In the genomic region with DNA sequence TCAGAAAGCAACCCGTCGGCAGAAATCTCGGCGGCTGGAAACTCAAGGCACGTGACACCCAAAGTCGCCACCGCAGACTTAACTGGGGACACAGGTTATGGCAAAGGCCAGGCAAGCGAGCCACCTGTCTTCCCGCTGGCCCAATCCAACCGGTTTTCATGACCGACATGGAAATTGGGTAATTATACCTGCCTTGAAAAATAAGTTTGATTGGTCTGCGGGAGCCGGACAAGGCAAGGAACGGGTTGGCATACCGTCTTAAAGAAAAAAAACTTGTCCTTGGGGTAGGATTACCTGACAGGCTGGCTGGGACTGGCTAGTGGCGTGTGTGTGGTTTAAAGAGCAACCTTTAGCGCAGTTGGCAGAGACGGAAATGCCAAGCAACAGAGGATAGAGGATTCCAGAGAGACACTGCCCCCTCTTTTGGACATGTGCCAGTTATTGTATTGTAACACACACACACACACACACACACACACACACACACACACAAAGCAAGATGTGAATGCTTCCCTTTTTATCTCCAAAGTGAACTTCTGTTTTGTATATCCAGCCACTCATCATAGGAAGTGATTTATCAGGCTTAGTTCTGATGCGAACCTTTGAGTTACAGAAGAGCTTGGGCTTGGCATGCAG, we compare ENCODE assay signal across 8 mouse cellular contexts. TPM values are rescaled to one million over a fixed set of nuclear protein-coding genes. Genes with fewer than 3 reads are reported as not detected.
A peak's percentile ranks its signal among the peaks of the same experiment; 100 is the strongest.
DNase-seq lines count a peak whose midpoint lies in the region; ATAC-seq lines count a peak whose summit lies in the region.

No protein-coding gene starts in this region.

- no peak overlapping the region for H3K4me3 ChIP-seq in hindbrain, embryonic 16.5 days (ENCODE audit: low read length)
- H3K4me3 ChIP-seq in hindbrain, embryonic 11.5 days (ENCODE audit: low read depth, low read length), result no peak overlapping the region
- H3K4me3 ChIP-seq in midbrain, embryonic 14.5 days (replicated peaks; ENCODE audit: low read depth, low read length), result no peak overlapping the region

- no peak overlapping the region for H3K9ac ChIP-seq in hindbrain, embryonic 16.5 days (ENCODE audit: low read depth, low read length)
- no peak overlapping the region for H3K9ac ChIP-seq in hindbrain, embryonic 11.5 days (ENCODE audit: low read depth, low read length)
- H3K9ac ChIP-seq in midbrain, embryonic 14.5 days (replicated peaks; ENCODE audit: low read length), result no peak overlapping the region

- peak overlapping the region; percentile 21; the same call in 1 of the 2 replicates for H3K4me2 ChIP-seq in hindbrain, embryonic 16.5 days (ENCODE audit: low read length)
- no peak overlapping the region for H3K4me2 ChIP-seq in hindbrain, embryonic 11.5 days (replicated peaks; ENCODE audit: low read depth, low read length)
- no peak overlapping the region for H3K4me2 ChIP-seq in midbrain, embryonic 14.5 days (ENCODE audit: low read length)

- no peak for DNase-seq in hindbrain, embryonic 11.5 days (ENCODE audit: low spot score)
- peak; percentile 66 for DNase-seq in gastrocnemius, postnatal 14 days
- peak; percentile 73 for DNase-seq in kidney, postnatal 14 days
- no peak for DNase-seq in midbrain, embryonic 14.5 days
- no peak for DNase-seq in layer of hippocampus, adult 11-12 months (ENCODE audit: low spot score)
- DNase-seq in right cerebral cortex, adult 18-20 months, result no peak

- 36% methylated on average over 19 of the region's 19 CpGs for WGBS in hindbrain, embryonic 16.5 days
- WGBS in hindbrain, embryonic 11.5 days, result 44% methylated on average over 19 of the region's 19 CpGs
- WGBS in midbrain, embryonic 14.5 days, result 47% methylated on average over 19 of the region's 19 CpGs

- no peaks in the 10 kb centered on the region for H3K9me3 ChIP-seq in hindbrain, embryonic 16.5 days (ENCODE audit: control insufficient read depth, low read length)
- no peaks in the 10 kb centered on the region for H3K9me3 ChIP-seq in hindbrain, embryonic 11.5 days (ENCODE audit: control insufficient read depth, low read length)
- no peaks in the 10 kb centered on the region for H3K9me3 ChIP-seq in midbrain, embryonic 14.5 days (ENCODE audit: control insufficient read depth, low read length)

- H3K36me3 ChIP-seq in hindbrain, embryonic 16.5 days (ENCODE audit: control insufficient read depth, insufficient read depth, low read length), result no peaks in the 10 kb centered on the region
- H3K36me3 ChIP-seq in hindbrain, embryonic 11.5 days (ENCODE audit: control insufficient read depth, insufficient read depth, low read length), result no peaks in the 10 kb centered on the region
- H3K36me3 ChIP-seq in midbrain, embryonic 14.5 days (ENCODE audit: control insufficient read depth, insufficient read depth, low read length), result no peaks in the 10 kb centered on the region

- ATAC-seq in hindbrain, embryonic 16.5 days, result no peak
- no peak for ATAC-seq in hindbrain, embryonic 11.5 days (ENCODE audit: low FRiP score)
- ATAC-seq in megakaryocyte, adult 5-6 weeks (ENCODE audit: poor library complexity, severe bottlenecking), result peak; percentile 54
- ATAC-seq in midbrain, embryonic 14.5 days (ENCODE audit: low FRiP score, low TSS enrichment), result no peak

- H3K4me1 ChIP-seq in hindbrain, embryonic 16.5 days (ENCODE audit: control insufficient read depth, insufficient read depth, low read depth, low read length), result peaks cover 12% of the 10 kb centered on the region
- peaks cover 3% of the 10 kb centered on the region; the same call in 1 of the 2 replicates for H3K4me1 ChIP-seq in hindbrain, embryonic 11.5 days (replicated peaks; ENCODE audit: control insufficient read depth, insufficient read depth, low read length)
- peaks cover 8% of the 10 kb centered on the region for H3K4me1 ChIP-seq in midbrain, embryonic 14.5 days (ENCODE audit: control insufficient read depth, insufficient read depth, low read length)

- intact Hi-C loops in gastrocnemius, postnatal 14 days (cut with DNase I; ENCODE audit: low total_unique reads), result no loop called here

- H3K27ac ChIP-seq in hindbrain, embryonic 16.5 days (ENCODE audit: low read depth, low read length), result no peak overlapping the region
- no peak overlapping the region for H3K27ac ChIP-seq in hindbrain, embryonic 11.5 days (ENCODE audit: low read depth, low read length)
- no peak overlapping the region for H3K27ac ChIP-seq in midbrain, embryonic 14.5 days (replicated peaks; ENCODE audit: low read depth, low read length)

- H3K27me3 ChIP-seq in hindbrain, embryonic 16.5 days (replicated peaks; ENCODE audit: control insufficient read depth, insufficient read depth, low read length), result no peaks in the 10 kb centered on the region
- no peaks in the 10 kb centered on the region for H3K27me3 ChIP-seq in hindbrain, embryonic 11.5 days (ENCODE audit: control insufficient read depth, insufficient read depth, low read length)
- no peaks in the 10 kb centered on the region for H3K27me3 ChIP-seq in midbrain, embryonic 14.5 days (ENCODE audit: control insufficient read depth, insufficient read depth, low read length)

RNA-seq across cellular contexts. Expression of a gene that starts 3.2 kb away (rescaled TPM):
- 6.5 and 8.1 TPM in 2 replicates for polyA plus RNA-seq in hindbrain, embryonic 16.5 days (2015; fragmentation: Nextera tagmentation; extraction: Ambion mirVana)
- 8.1 and 8.4 TPM in 2 replicates for polyA plus RNA-seq in hindbrain, embryonic 11.5 days (2014; fragmentation: Nextera tagmentation; extraction: Ambion mirVana)
- 10 to 100 TPM; 39.6 to 74.8 TPM for total RNA-seq in gastrocnemius, postnatal 14 days (2021)
- 18.6 and 18.8 TPM in 2 replicates for total RNA-seq in megakaryocyte, adult 5-6 weeks (2015)
- 19.9 and 22.0 TPM in 2 replicates for total RNA-seq in megakaryocyte, adult 5-6 weeks (2017)
- polyA plus RNA-seq in midbrain, embryonic 14.5 days (2014; fragmentation: Nextera tagmentation; extraction: Ambion mirVana), result 8.5 and 9.1 TPM in 2 replicates

RNA-seq across cellular contexts. Expression of a gene that starts 16.7 kb away (rescaled TPM):
- polyA plus RNA-seq in hindbrain, embryonic 16.5 days (2015; fragmentation: Nextera tagmentation; extraction: Ambion mirVana), result 5.3 and 6.0 TPM in 2 replicates
- 4.4 and 5.6 TPM in 2 replicates for polyA plus RNA-seq in hindbrain, embryonic 11.5 days (2014; fragmentation: Nextera tagmentation; extraction: Ambion mirVana)
- total RNA-seq in gastrocnemius, postnatal 14 days (2021), result 1 to 10 TPM; 2.4 to 3.0 TPM
- 3.2 and 4.3 TPM in 2 replicates for total RNA-seq in megakaryocyte, adult 5-6 weeks (2015)
- total RNA-seq in megakaryocyte, adult 5-6 weeks (2017), result 3.5 and 6.5 TPM in 2 replicates
- 6.2 and 6.6 TPM in 2 replicates for polyA plus RNA-seq in midbrain, embryonic 14.5 days (2014; fragmentation: Nextera tagmentation; extraction: Ambion mirVana)

Comparison
In these comparisons a context has a peak if more than half of its experiments do, and no peak if none do; other contexts are left out.
1. DNase-seq: peak in gastrocnemius, postnatal 14 days (single experiment) and kidney, postnatal 14 days (single experiment); none in hindbrain, embryonic 11.5 days (single experiment), midbrain, embryonic 14.5 days (single experiment), layer of hippocampus, adult 11-12 months (single experiment) and right cerebral cortex, adult 18-20 months (single experiment).